Mouse (Mus musculus) testis, adult 2 months (tissue): ENCODE measurements around the gene Abraxas1. TPM values are rescaled to one million over a fixed set of nuclear protein-coding genes. Genes with fewer than 3 reads are reported as not detected.

ENCODE experiments used
- H3K27ac ChIP-seq: fragments of 200-500 bp; 2 replicates; pipeline ENCODE4 v1.5.1; 2012; ENCODE audit warnings: low read depth, low read length; ENCODE audit not compliant: control insufficient read depth, insufficient read depth
- H3K27me3 ChIP-seq: fragments of 200-500 bp; 2 replicates; pipeline ENCODE4 v1.6.1; 2012; ENCODE audit warnings: mild to moderate bottlenecking, low read length, moderate library complexity; ENCODE audit not compliant: control insufficient read depth, insufficient read depth
- H3K36me3 ChIP-seq: fragments of 200-500 bp; 2 replicates; pipeline ENCODE4 v1.6.1; 2012; ENCODE audit warnings: mild to moderate bottlenecking, low read length; ENCODE audit not compliant: control insufficient read depth, insufficient read depth
- H3K4me1 ChIP-seq: fragments of 200-500 bp; 2 replicates; pipeline ENCODE4 v1.6.1; 2012; ENCODE audit warnings: low read length; ENCODE audit not compliant: control insufficient read depth, insufficient read depth
- H3K4me3 ChIP-seq: fragments of 200-500 bp; 2 replicates; pipeline ENCODE4 v1.5.1; 2012; ENCODE audit warnings: low read depth, mild to moderate bottlenecking, low read length, moderate library complexity, mixed read lengths; ENCODE audit not compliant: control insufficient read depth
- CTCF ChIP-seq: fragments of 200-500 bp; IDR thresholded peaks from 2 replicates; pipeline ENCODE4 v1.5.1; 2012; ENCODE audit warnings: low read depth, mild to moderate bottlenecking, inconsistent platforms, low read length, moderate library complexity; ENCODE audit not compliant: control insufficient read depth, insufficient read depth, insufficient replicate concordance
- POLR2A ChIP-seq: fragments of 200-500 bp; IDR thresholded peaks from 2 replicates; pipeline ENCODE4 v1.6.1; 2012; ENCODE audit warnings: low read depth, mild to moderate bottlenecking, inconsistent platforms, low read length, moderate library complexity; ENCODE audit not compliant: control insufficient read depth
- polyA plus RNA-seq: library from polyadenylated mRNA; depleted of rRNA; stranded (reverse); fragments of >200 nt; gene quantifications from 2 replicates; pipeline ENCODE4 v1.2.3, GENCODE M21; 2012

Abraxas1 gene
- polyA plus RNA-seq, 1 experiment, result 6.3 TPM

DNA sequence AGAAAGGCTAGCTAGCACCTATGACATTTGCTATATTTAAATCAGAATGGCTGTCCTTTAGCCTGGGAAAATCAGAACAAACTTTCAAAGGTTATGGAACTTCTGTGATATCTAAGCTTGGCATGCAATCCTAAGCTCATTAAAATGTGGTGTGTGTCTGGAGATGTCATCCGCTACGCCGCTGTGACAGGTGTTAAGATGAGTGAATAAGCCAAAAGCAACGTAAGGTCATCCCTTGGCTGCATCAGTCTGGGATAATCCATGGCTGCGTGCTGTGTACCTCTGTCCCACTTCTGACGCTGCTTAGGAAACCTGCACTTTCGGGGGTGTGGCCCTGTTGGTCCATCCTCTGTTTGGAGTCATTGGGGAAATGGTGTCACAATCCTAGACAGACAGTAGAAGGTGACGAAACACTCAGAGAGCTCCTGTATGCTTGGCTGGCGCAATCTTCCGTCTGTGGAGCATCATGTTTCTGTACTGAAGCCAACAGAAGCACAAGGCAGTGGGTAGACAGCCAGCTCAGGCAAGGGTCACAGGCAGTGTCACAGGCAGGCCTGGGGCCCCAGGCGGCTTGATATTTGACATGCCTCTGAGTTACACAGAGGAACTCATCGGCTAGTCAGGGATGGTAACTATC, 39.8 kb upstream of the Abraxas1 start:
- no peaks in the 10 kb centered on the region for H3K36me3 ChIP-seq
- peak overlapping the region; percentile 9; the same call in 1 of the 2 replicates for H3K4me3 ChIP-seq
- no peaks in the 10 kb centered on the region for H3K27me3 ChIP-seq
- no peak for TF ChIP-seq POLR2A
- no peak for TF ChIP-seq CTCF
- no peaks in the 10 kb centered on the region for H3K4me1 ChIP-seq
- H3K27ac ChIP-seq, result no peak overlapping the region

DNA sequence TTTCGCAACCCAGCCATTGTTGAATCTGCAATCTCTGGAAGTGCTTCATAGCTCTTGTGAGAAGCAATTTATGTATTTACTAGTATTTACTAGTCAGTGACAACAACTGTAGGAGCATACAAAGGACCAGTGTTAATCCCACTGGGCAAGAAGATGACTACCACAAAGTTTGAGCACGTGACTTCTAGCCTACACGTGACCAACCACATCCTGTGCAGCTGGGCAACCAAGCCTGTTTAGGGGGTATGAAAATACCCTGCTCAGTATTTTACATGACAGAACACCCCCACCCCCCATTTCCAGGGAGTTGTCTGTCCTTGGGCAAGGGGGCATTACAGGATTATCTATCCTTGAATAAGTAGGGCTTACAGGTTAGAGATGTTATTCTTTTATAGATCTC, 35.8 kb upstream of the Abraxas1 start:
- Histone ChIP-seq H3K27ac (no peak overlapping the region), H3K36me3 (no peaks in the 10 kb centered on the region), H3K27me3 (no peaks in the 10 kb centered on the region), H3K4me3 (no peak overlapping the region), H3K4me1 (no peaks in the 10 kb centered on the region)
- TF ChIP-seq CTCF (no peak), POLR2A (no peak)

DNA sequence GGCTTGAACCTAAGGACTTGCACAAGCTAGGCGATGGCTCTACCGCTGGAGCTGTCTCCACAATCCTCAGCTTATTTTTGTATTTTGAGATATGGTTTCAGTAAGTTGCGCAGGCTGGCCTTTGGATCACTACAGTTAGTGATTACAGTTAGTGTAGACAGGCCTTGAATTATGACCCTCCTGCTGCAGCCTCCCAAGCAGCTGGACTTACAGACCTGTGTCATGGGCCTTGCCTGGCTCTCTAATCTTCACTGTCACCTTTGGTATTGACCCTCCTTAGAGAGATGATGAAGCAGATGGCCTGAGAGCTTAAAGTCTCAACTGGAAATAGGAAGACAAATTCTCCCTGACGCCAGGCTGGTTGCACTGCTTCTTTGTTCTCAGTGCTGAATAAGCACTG, 33.2 kb upstream of the Abraxas1 start:
- H3K4me3 ChIP-seq, result no peak overlapping the region
- TF ChIP-seq POLR2A (no peak), CTCF (no peak)
- H3K27ac ChIP-seq, result no peak overlapping the region
- H3K4me1 ChIP-seq, result no peaks in the 10 kb centered on the region
- no peaks in the 10 kb centered on the region for H3K27me3 ChIP-seq
- no peaks in the 10 kb centered on the region for H3K36me3 ChIP-seq

DNA sequence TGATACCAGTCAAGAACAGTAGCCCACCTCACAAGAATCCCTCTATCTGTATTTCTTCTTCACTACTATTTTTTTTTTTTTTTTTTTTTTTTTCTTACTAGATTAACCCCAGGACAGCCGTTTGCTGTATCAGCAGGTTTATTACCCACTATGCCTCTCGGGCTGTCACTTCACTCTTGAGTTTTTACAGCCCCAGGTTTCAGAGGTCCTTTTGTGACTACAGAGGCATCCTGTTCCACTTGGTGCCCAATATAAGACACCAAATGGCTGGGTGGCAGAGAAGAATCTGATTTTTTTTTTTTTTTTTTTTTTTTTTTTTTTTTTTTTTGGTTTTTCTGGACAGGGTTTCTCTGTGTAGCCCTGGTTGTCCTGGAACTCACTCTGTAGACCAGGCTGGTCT, 26.4 kb upstream of the Abraxas1 start:
- Histone ChIP-seq H3K27me3 (no peaks in the 10 kb centered on the region; the same call in 1 of the 2 replicates), H3K4me1 (peaks cover 7% of the 10 kb centered on the region), H3K27ac (no peak overlapping the region), H3K4me3 (peak overlapping the region; percentile 83), H3K36me3 (no peaks in the 10 kb centered on the region)
- no peak for TF ChIP-seq POLR2A
- no peak for TF ChIP-seq CTCF

DNA sequence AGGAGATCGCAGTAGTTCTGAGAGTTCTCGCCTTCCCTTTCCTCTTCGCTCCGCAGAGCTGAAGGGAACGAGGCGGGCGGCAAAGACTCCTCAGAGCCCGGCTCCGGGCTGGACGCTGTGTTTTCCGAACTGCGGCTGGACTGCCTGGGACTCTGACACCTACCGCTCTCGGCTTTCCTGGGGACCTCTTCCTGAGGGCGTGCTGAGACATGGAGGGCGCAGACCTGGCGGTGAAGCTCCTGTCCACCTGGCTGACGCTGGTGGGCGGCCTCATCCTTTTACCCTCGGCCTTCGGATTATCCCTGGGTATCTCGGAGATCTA, 25.8 kb upstream of the Abraxas1 start:
- TF ChIP-seq CTCF (no peak), POLR2A (no peak)
- Histone ChIP-seq H3K27ac (no peak overlapping the region), H3K27me3 (no peaks in the 10 kb centered on the region; the same call in 1 of the 2 replicates), H3K4me3 (peak overlapping the region; percentile 83), H3K4me1 (peaks cover 7% of the 10 kb centered on the region), H3K36me3 (no peaks in the 10 kb centered on the region)

DNA sequence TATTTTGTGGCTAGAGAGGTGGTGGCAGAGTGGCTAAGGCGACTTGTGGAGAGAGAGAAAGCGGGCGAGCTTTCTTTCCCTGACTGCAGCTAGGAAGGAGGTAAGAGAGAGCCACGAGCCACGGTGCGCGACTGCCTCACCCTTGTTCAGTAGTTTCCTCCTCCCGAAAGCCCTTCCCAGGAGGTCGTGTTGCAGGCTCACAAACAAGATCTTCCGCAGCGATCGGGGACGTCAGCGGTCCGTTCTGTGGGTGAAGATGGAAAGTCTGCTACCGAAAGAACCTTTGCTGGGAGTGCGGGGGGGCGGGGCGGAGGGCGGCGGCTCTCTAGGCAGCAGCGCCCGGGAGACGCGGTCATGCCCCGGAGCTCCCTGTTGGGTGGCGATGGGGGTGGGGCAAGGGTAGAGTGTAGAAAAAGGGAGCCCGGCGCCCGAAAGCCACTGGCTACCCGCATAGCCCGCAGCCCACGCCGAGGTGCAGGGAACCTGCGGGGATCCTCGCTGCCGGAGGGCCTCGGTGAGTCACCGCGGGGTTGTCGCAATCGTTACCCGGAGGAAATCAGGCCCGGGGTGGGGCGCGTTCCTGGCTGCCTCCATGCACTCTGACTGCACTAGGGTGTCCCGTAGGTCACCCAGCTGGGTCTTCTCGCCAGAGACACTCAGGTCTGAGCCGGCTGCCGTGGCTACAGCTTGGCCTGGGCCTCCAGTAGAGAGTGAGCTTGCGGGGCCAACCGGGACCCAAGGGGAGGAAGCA, 25.3 kb upstream of the Abraxas1 start:
- Histone ChIP-seq H3K4me3 (peak overlapping the region; percentile 83), H3K36me3 (no peaks in the 10 kb centered on the region), H3K27ac (no peak overlapping the region), H3K27me3 (no peaks in the 10 kb centered on the region; the same call in 1 of the 2 replicates), H3K4me1 (peaks cover 7% of the 10 kb centered on the region)
- no peak for TF ChIP-seq CTCF
- TF ChIP-seq POLR2A, result 0 out of 2 replicates have a peak, but pooled peaks have one; percentile 11

DNA sequence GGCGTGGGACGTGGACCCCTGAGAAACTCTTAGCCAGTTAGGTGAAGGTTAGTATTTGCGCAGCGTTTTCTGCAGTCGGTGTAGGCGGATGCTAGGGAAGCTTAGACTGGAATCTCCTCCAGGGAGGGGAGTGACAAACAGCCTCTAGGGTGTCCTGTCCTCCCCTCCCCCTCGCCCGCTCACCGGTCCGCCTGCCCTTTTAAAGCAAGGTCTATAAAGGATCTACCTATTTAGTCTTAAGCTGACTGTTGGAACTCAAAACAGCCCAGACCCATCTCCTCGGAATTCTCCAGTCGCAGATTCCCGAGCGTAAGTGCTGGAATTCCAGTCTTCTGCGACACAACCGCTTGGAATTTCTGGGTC, 24.7 kb upstream of the Abraxas1 start, which contains the start of gene Gpat3:
Gene Gpat3, plus strand, starts transcription at position 229 of the 363 bp plus-strand sequence.
- no peaks in the 10 kb centered on the region; the same call in 1 of the 2 replicates for H3K27me3 ChIP-seq
- peaks cover 7% of the 10 kb centered on the region for H3K4me1 ChIP-seq
- no peaks in the 10 kb centered on the region for H3K36me3 ChIP-seq
- TF ChIP-seq POLR2A (no peak), CTCF (no peak)
- no peak within 1 kb of the TSS for H3K27ac ChIP-seq
- H3K4me3 ChIP-seq, result peak within 1 kb of the TSS; percentile 83
